ENCODE assay signal across 11 mouse cellular contexts in genomic region chr17:24721383-24721955, GRCm38 (mm10). TPM values are rescaled to one million over a fixed set of nuclear protein-coding genes. Genes with fewer than 3 reads are reported as not detected.
DNase-seq lines count a peak whose midpoint lies in the region; ATAC-seq and TF ChIP-seq lines count a peak whose summit lies in the region.
"Not testable (repeated sequence)": the region's sequence is repeated elsewhere in the genome, so short reads cannot be mapped to it uniquely, and the experiment has no call there.
"Had no signal": no experiment of that assay in that cellular context is flagged by ENCODE, and none has a peak within 500 bp of the region (broad histone marks: within the 10 kb centered on the region; RNA-seq: fewer than 3 reads in every experiment).

No protein-coding gene starts in this region.

- peak overlapping the region; percentile 88 for H3K4me2 ChIP-seq in heart, embryonic 11.5 days
- peak overlapping the region; percentile 89 for H3K4me2 ChIP-seq in hindbrain, embryonic 16.5 days (ENCODE audit: low read length)
- H3K4me2 ChIP-seq in liver, postnatal 0 days (ENCODE audit: low read depth, low read length), result peak overlapping the region; percentile 88
- H3K4me2 ChIP-seq in midbrain, embryonic 16.5 days (ENCODE audit: low read length), result peak overlapping the region; percentile 41
- H3K4me2 ChIP-seq in stomach, embryonic 16.5 days (ENCODE audit: low read depth, low read length), result peak overlapping the region; percentile 72

- TF ChIP-seq POLR2A in MEL (IDR thresholded peaks at IDR 0.05; ENCODE audit: control insufficient read depth in 1 of 2, insufficient read depth in 1 of 2, low read depth in 1 of 2, low read length in 2 of 2, poor library complexity in 1 of 2), result not testable (repeated sequence)

- TF ChIP-seq CTCF in MEL (IDR thresholded peaks at IDR 0.05 in 2 of 3, conservative IDR thresholded peaks at IDR 0.05 in 1 of 3; ENCODE audit: control insufficient read depth in 1 of 3, insufficient read depth in 1 of 3, low read depth in 2 of 3, low read length in 3 of 3, poor library complexity in 1 of 3, severe bottlenecking in 1 of 3); liver, postnatal 0 days (IDR thresholded peaks at IDR 0.05; ENCODE audit: low read depth): not testable (repeated sequence)

- H3K4me1 ChIP-seq in MEL (ENCODE audit: control insufficient read depth in 1 of 2, insufficient read depth in 2 of 2, low read length in 2 of 2), result peaks cover 0 to 14% of the 10 kb centered on the region in 2 experiments; a peak in 3 of 4 replicates
- H3K4me1 ChIP-seq in erythroblast, embryonic 14.5 days (ENCODE audit: control insufficient read depth), result peaks cover 59% of the 10 kb centered on the region
- peaks cover 23% of the 10 kb centered on the region for H3K4me1 ChIP-seq in heart, embryonic 11.5 days (ENCODE audit: control insufficient read depth, insufficient read depth, low read length)
- peaks cover 30% of the 10 kb centered on the region for H3K4me1 ChIP-seq in hindbrain, embryonic 16.5 days (ENCODE audit: control insufficient read depth, insufficient read depth, low read depth, low read length)
- peaks cover 32% of the 10 kb centered on the region for H3K4me1 ChIP-seq in limb, embryonic 10.5 days
- peaks cover 32% of the 10 kb centered on the region for H3K4me1 ChIP-seq in liver, postnatal 0 days (ENCODE audit: insufficient read depth)
- H3K4me1 ChIP-seq in midbrain, embryonic 16.5 days (ENCODE audit: control insufficient read depth, insufficient read depth, low read length), result peaks cover 25% of the 10 kb centered on the region
- peaks cover 19% of the 10 kb centered on the region for H3K4me1 ChIP-seq in stomach, embryonic 16.5 days (ENCODE audit: control insufficient read depth, insufficient read depth, low read length)

- peaks cover 5 to 15% of the 10 kb centered on the region in 2 experiments; a peak in 3 of 4 replicates for H3K36me3 ChIP-seq in MEL (ENCODE audit: control insufficient read depth in 1 of 2, insufficient read depth in 2 of 2, low read length in 2 of 2)
- peaks cover 38% of the 10 kb centered on the region for H3K36me3 ChIP-seq in erythroblast, embryonic 14.5 days (ENCODE audit: control insufficient read depth)
- peaks cover 13% of the 10 kb centered on the region for H3K36me3 ChIP-seq in heart, embryonic 11.5 days (ENCODE audit: control insufficient read depth, insufficient read depth, low read length)
- peaks cover 11% of the 10 kb centered on the region for H3K36me3 ChIP-seq in hindbrain, embryonic 16.5 days (ENCODE audit: control insufficient read depth, insufficient read depth, low read length)
- peaks cover 44% of the 10 kb centered on the region for H3K36me3 ChIP-seq in limb, embryonic 10.5 days
- peaks cover 23% of the 10 kb centered on the region for H3K36me3 ChIP-seq in liver, postnatal 0 days (replicated peaks; ENCODE audit: insufficient read depth, low read length)
- not testable (repeated sequence) for H3K36me3 ChIP-seq in midbrain, embryonic 16.5 days (ENCODE audit: control insufficient read depth, insufficient read depth, low read length); stomach, embryonic 16.5 days (ENCODE audit: control insufficient read depth, insufficient read depth, low read length)

- peak; percentile 57 for DNase-seq in MEL (ENCODE audit: low read depth, low spot score)
- not testable (repeated sequence) for DNase-seq in limb, embryonic 10.5 days (ENCODE audit: low spot score)
- DNase-seq in liver, postnatal 0 days, result peak; percentile 25

- H3K27ac ChIP-seq in MEL (ENCODE audit: control insufficient read depth, low read depth, low read length), result peak overlapping the region; percentile 65
- not testable (repeated sequence) for H3K27ac ChIP-seq in heart, embryonic 11.5 days (ENCODE audit: low read depth, low read length); hindbrain, embryonic 16.5 days (ENCODE audit: low read depth, low read length); limb, embryonic 10.5 days; liver, postnatal 0 days (ENCODE audit: low read depth); midbrain, embryonic 16.5 days (ENCODE audit: low read length); stomach, embryonic 16.5 days (ENCODE audit: low read length)

- not testable (repeated sequence) for ATAC-seq in heart, embryonic 11.5 days (replicated peaks; ENCODE audit: insufficient number of reproducible peaks, low FRiP score, low TSS enrichment); hindbrain, embryonic 16.5 days; liver, postnatal 0 days; midbrain, embryonic 16.5 days; stomach, embryonic 16.5 days (ENCODE audit: insufficient read depth, low FRiP score)

- peaks cover 51% of the 10 kb centered on the region for H3K79me2 ChIP-seq in MEL (ENCODE audit: control insufficient read depth, insufficient read depth, low read length, poor library complexity)

- whole genome bisulfite sequencing in heart, embryonic 11.5 days (ENCODE audit: insufficient replicate concordance), result 37% methylated on average over 7 of the region's 7 CpGs
- 75% methylated on average over 7 of the region's 7 CpGs for WGBS in hindbrain, embryonic 16.5 days
- WGBS in limb, embryonic 10.5 days, result 64% methylated on average over 7 of the region's 7 CpGs
- WGBS in liver, postnatal 0 days (ENCODE audit: insufficient replicate concordance), result 25% methylated on average over 7 of the region's 7 CpGs
- WGBS in midbrain, embryonic 16.5 days, result 72% methylated on average over 7 of the region's 7 CpGs
- WGBS in stomach, embryonic 16.5 days, result 43% methylated on average over 7 of the region's 7 CpGs

- H3K27me3 ChIP-seq in MEL (ENCODE audit: control insufficient read depth in 1 of 2, insufficient read depth in 2 of 2, low read length in 2 of 2); erythroblast, embryonic 14.5 days (ENCODE audit: control insufficient read depth); heart, embryonic 11.5 days (ENCODE audit: control insufficient read depth, insufficient read depth, low read length); hindbrain, embryonic 16.5 days (replicated peaks; ENCODE audit: control insufficient read depth, insufficient read depth, low read length); limb, embryonic 10.5 days (ENCODE audit: low read depth, poor library complexity, severe bottlenecking); liver, postnatal 0 days (ENCODE audit: insufficient read depth, low read length); midbrain, embryonic 16.5 days (ENCODE audit: control insufficient read depth, insufficient read depth, low read depth, low read length); stomach, embryonic 16.5 days (ENCODE audit: control insufficient read depth, insufficient read depth, low read length): not testable (repeated sequence)

- peak overlapping the region; percentile 69 to 70 for H3K4me3 ChIP-seq in MEL (ENCODE audit: control insufficient read depth in 1 of 2, insufficient read depth in 1 of 2, low read depth in 2 of 2, low read length in 2 of 2)
- peak overlapping the region; percentile 77 for H3K4me3 ChIP-seq in erythroblast, embryonic 14.5 days (replicated peaks)
- H3K4me3 ChIP-seq in heart, embryonic 11.5 days (ENCODE audit: low read depth, low read length), result peak overlapping the region; percentile 72
- H3K4me3 ChIP-seq in hindbrain, embryonic 16.5 days (ENCODE audit: low read length), result peak overlapping the region; percentile 23
- peak overlapping the region; percentile 77 for H3K4me3 ChIP-seq in limb, embryonic 10.5 days
- peak overlapping the region; percentile 96 for H3K4me3 ChIP-seq in liver, postnatal 0 days (ENCODE audit: low read depth, low read length)
- 0 out of 2 replicates have a peak overlapping the region, but pooled peaks have one; percentile 17 for H3K4me3 ChIP-seq in midbrain, embryonic 16.5 days (ENCODE audit: low read depth, low read length)
- H3K4me3 ChIP-seq in stomach, embryonic 16.5 days (replicated peaks; ENCODE audit: low read length), result peak overlapping the region; percentile 94

- not testable (repeated sequence) for H3K9me3 ChIP-seq in MEL (replicated peaks; ENCODE audit: insufficient read depth, low read length); erythroblast, embryonic 14.5 days (ENCODE audit: control insufficient read depth, low read length); heart, embryonic 11.5 days (replicated peaks; ENCODE audit: control insufficient read depth, low read length); hindbrain, embryonic 16.5 days (ENCODE audit: control insufficient read depth, low read length); limb, embryonic 10.5 days (replicated peaks); liver, postnatal 0 days (ENCODE audit: low read length); midbrain, embryonic 16.5 days (replicated peaks; ENCODE audit: control insufficient read depth, low read length, poor library complexity, severe bottlenecking); stomach, embryonic 16.5 days (replicated peaks; ENCODE audit: control insufficient read depth, low read length)

- TF ChIP-seq RAD21 in MEL (IDR thresholded peaks at IDR 0.05; ENCODE audit: low read depth, low read length), result not testable (repeated sequence)

- H3K9ac ChIP-seq in MEL (ENCODE audit: control insufficient read depth, low read depth, low read length, poor library complexity, severe bottlenecking), result peak overlapping the region; percentile 79
- peak overlapping the region; percentile 69 for H3K9ac ChIP-seq in heart, embryonic 11.5 days (ENCODE audit: low read depth, low read length)
- H3K9ac ChIP-seq in hindbrain, embryonic 16.5 days (ENCODE audit: low read depth, low read length), result peak overlapping the region; percentile 15; the same call in 1 of the 2 replicates
- peak overlapping the region; percentile 94 for H3K9ac ChIP-seq in liver, postnatal 0 days (replicated peaks)
- 0 out of 2 replicates have a peak overlapping the region, but pooled peaks have one; percentile 7 for H3K9ac ChIP-seq in midbrain, embryonic 16.5 days (ENCODE audit: low read depth, low read length)
- H3K9ac ChIP-seq in stomach, embryonic 16.5 days (ENCODE audit: low read length), result peak overlapping the region; percentile 66

- TF ChIP-seq EP300 in MEL (IDR thresholded peaks at IDR 0.05; ENCODE audit: low read depth in 1 of 2, low read length in 2 of 2), result peak in 1 of 2 experiments; percentile 44; a peak in 1 of 4 replicates
- TF ChIP-seq EP300 in liver, postnatal 0 days (IDR thresholded peaks at IDR 0.05; ENCODE audit: low read depth), result not testable (repeated sequence)

RNA-seq across cellular contexts. Expression of gene Ndufb10, which starts 2.8 kb away (rescaled TPM):
- 258 and 292 TPM in 2 replicates for total RNA-seq in MEL (2012; rRNA removed)
- polyA plus RNA-seq in MEL (2012; ENCODE audit: insufficient read depth in 1 of 2, insufficient read length in 2 of 2, low read depth in 1 of 2, low replicate concordance in 2 of 2, missing spikeins in 1 of 2), result 100 to 1,000 TPM in 1 of 2 experiments, not detected in 1; 230 TPM
- polyA plus RNA-seq in erythroblast, embryonic 14.5 days (2012), result 104 and 106 TPM in 2 replicates
- polyA plus RNA-seq in heart, embryonic 11.5 days (2014; fragmentation: Nextera tagmentation; extraction: Ambion mirVana), result 373 and 401 TPM in 2 replicates
- 271 and 307 TPM in 2 replicates for polyA plus RNA-seq in hindbrain, embryonic 16.5 days (2015; fragmentation: Nextera tagmentation; extraction: Ambion mirVana)
- polyA plus RNA-seq in limb, embryonic 10.5 days (2016; fragmentation: Nextera tagmentation; extraction: Ambion mirVana), result 202 and 204 TPM in 2 replicates
- polyA plus RNA-seq in liver, postnatal 0 days (2015; fragmentation: Nextera tagmentation; extraction: Ambion mirVana), result 355 TPM in 2 replicates
- polyA plus RNA-seq in midbrain, embryonic 16.5 days (2015; fragmentation: Nextera tagmentation; extraction: Ambion mirVana), result 264 and 289 TPM in 2 replicates
- 225 and 246 TPM in 2 replicates for polyA plus RNA-seq in stomach, embryonic 16.5 days (2015; fragmentation: Nextera tagmentation; extraction: Ambion mirVana)

RNA-seq across cellular contexts. Expression of gene Rps2, which starts 3.6 kb away (rescaled TPM):
- total RNA-seq in MEL (2012; rRNA removed), result 3,755 and 4,516 TPM in 2 replicates
- polyA plus RNA-seq in MEL (2012; ENCODE audit: insufficient read depth in 1 of 2, insufficient read length in 2 of 2, low read depth in 1 of 2, low replicate concordance in 2 of 2, missing spikeins in 1 of 2), result 1,000 to 10,000 TPM in 1 of 2 experiments, not detected in 1; 1,852 TPM
- 143 and 504 TPM in 2 replicates for polyA plus RNA-seq in erythroblast, embryonic 14.5 days (2012)
- 1,091 and 1,195 TPM in 2 replicates for polyA plus RNA-seq in heart, embryonic 11.5 days (2014; fragmentation: Nextera tagmentation; extraction: Ambion mirVana)
- polyA plus RNA-seq in hindbrain, embryonic 16.5 days (2015; fragmentation: Nextera tagmentation; extraction: Ambion mirVana), result 732 and 739 TPM in 2 replicates
- 1,693 and 2,093 TPM in 2 replicates for polyA plus RNA-seq in limb, embryonic 10.5 days (2016; fragmentation: Nextera tagmentation; extraction: Ambion mirVana)
- polyA plus RNA-seq in liver, postnatal 0 days (2015; fragmentation: Nextera tagmentation; extraction: Ambion mirVana), result 819 and 856 TPM in 2 replicates
- 657 and 682 TPM in 2 replicates for polyA plus RNA-seq in midbrain, embryonic 16.5 days (2015; fragmentation: Nextera tagmentation; extraction: Ambion mirVana)
- polyA plus RNA-seq in stomach, embryonic 16.5 days (2015; fragmentation: Nextera tagmentation; extraction: Ambion mirVana), result 1,212 and 1,230 TPM in 2 replicates

RNA-seq across cellular contexts. Expression of gene Rnf151, which starts 3.6 kb away (rescaled TPM):
- 0.23 and 0.26 TPM in 2 replicates for total RNA-seq in MEL (2012; rRNA removed)
- under 1 TPM in 1 of 2 experiments, not detected in 1; 0.40 TPM for polyA plus RNA-seq in MEL (2012; ENCODE audit: insufficient read depth in 1 of 2, insufficient read length in 2 of 2, low read depth in 1 of 2, low replicate concordance in 2 of 2, missing spikeins in 1 of 2)
- 0.19 TPM in 1 of 2 replicates, not detected in the other for polyA plus RNA-seq in erythroblast, embryonic 14.5 days (2012)
- polyA plus RNA-seq in heart, embryonic 11.5 days (2014; fragmentation: Nextera tagmentation; extraction: Ambion mirVana), result not detected in 2 replicates
- not detected in 2 replicates for polyA plus RNA-seq in hindbrain, embryonic 16.5 days (2015; fragmentation: Nextera tagmentation; extraction: Ambion mirVana)
- polyA plus RNA-seq in limb, embryonic 10.5 days (2016; fragmentation: Nextera tagmentation; extraction: Ambion mirVana), result 0.21 and 0.38 TPM in 2 replicates
- polyA plus RNA-seq in liver, postnatal 0 days (2015; fragmentation: Nextera tagmentation; extraction: Ambion mirVana), result not detected in 2 replicates
- polyA plus RNA-seq in midbrain, embryonic 16.5 days (2015; fragmentation: Nextera tagmentation; extraction: Ambion mirVana), result 0.28 TPM in 1 of 2 replicates, not detected in the other
- polyA plus RNA-seq in stomach, embryonic 16.5 days (2015; fragmentation: Nextera tagmentation; extraction: Ambion mirVana), result 0.14 TPM in 1 of 2 replicates, not detected in the other
- total RNA-seq: adrenal gland, postnatal 36 days; heart, postnatal 10 days; layer of hippocampus, postnatal 25 days had no signal

RNA-seq across cellular contexts. Expression of gene Rpl3l, which starts 6.2 kb away (rescaled TPM):
- 0.12 and 0.13 TPM in 2 replicates for total RNA-seq in MEL (2012; rRNA removed)
- polyA plus RNA-seq in MEL (2012; ENCODE audit: insufficient read depth in 1 of 2, insufficient read length in 2 of 2, low read depth in 1 of 2, low replicate concordance in 2 of 2, missing spikeins in 1 of 2), result under 1 TPM in 1 of 2 experiments, not detected in 1; 0.24 TPM
- polyA plus RNA-seq in erythroblast, embryonic 14.5 days (2012), result not detected in 2 replicates
- 0.40 and 0.44 TPM in 2 replicates for polyA plus RNA-seq in heart, embryonic 11.5 days (2014; fragmentation: Nextera tagmentation; extraction: Ambion mirVana)
- 0.25 TPM in 1 of 2 replicates, not detected in the other for polyA plus RNA-seq in hindbrain, embryonic 16.5 days (2015; fragmentation: Nextera tagmentation; extraction: Ambion mirVana)
- polyA plus RNA-seq in limb, embryonic 10.5 days (2016; fragmentation: Nextera tagmentation; extraction: Ambion mirVana), result 0.15 TPM in 1 of 2 replicates, not detected in the other
- polyA plus RNA-seq in liver, postnatal 0 days (2015; fragmentation: Nextera tagmentation; extraction: Ambion mirVana), result 0.14 and 1.4 TPM in 2 replicates
- polyA plus RNA-seq in midbrain, embryonic 16.5 days (2015; fragmentation: Nextera tagmentation; extraction: Ambion mirVana), result not detected in 2 replicates
- 0.25 and 0.57 TPM in 2 replicates for polyA plus RNA-seq in stomach, embryonic 16.5 days (2015; fragmentation: Nextera tagmentation; extraction: Ambion mirVana)

RNA-seq across cellular contexts. Expression of gene Tbl3, which starts 14.0 kb away (rescaled TPM):
- total RNA-seq in MEL (2012; rRNA removed), result 102 and 103 TPM in 2 replicates
- polyA plus RNA-seq in MEL (2012; ENCODE audit: insufficient read depth in 1 of 2, insufficient read length in 2 of 2, low read depth in 1 of 2, low replicate concordance in 2 of 2, missing spikeins in 1 of 2), result 100 to 1,000 TPM in 1 of 2 experiments, not detected in 1; 111 TPM
- 1.1 and 1.8 TPM in 2 replicates for polyA plus RNA-seq in erythroblast, embryonic 14.5 days (2012)
- polyA plus RNA-seq in heart, embryonic 11.5 days (2014; fragmentation: Nextera tagmentation; extraction: Ambion mirVana), result 50.9 and 54.8 TPM in 2 replicates
- 62.4 and 69.9 TPM in 2 replicates for polyA plus RNA-seq in hindbrain, embryonic 16.5 days (2015; fragmentation: Nextera tagmentation; extraction: Ambion mirVana)
- 165 and 183 TPM in 2 replicates for polyA plus RNA-seq in limb, embryonic 10.5 days (2016; fragmentation: Nextera tagmentation; extraction: Ambion mirVana)
- 18.1 and 21.5 TPM in 2 replicates for polyA plus RNA-seq in liver, postnatal 0 days (2015; fragmentation: Nextera tagmentation; extraction: Ambion mirVana)
- 61.8 and 69.2 TPM in 2 replicates for polyA plus RNA-seq in midbrain, embryonic 16.5 days (2015; fragmentation: Nextera tagmentation; extraction: Ambion mirVana)
- polyA plus RNA-seq in stomach, embryonic 16.5 days (2015; fragmentation: Nextera tagmentation; extraction: Ambion mirVana), result 63.6 and 70.4 TPM in 2 replicates

Comparison
In these comparisons a context has a peak if more than half of its experiments do, and no peak if none do; other contexts are left out.
1. H3K4me3 ChIP-seq: peak in every context shown above with its lines; median percentile 96 in liver, postnatal 0 days; 94 in stomach, embryonic 16.5 days; 77 in erythroblast, embryonic 14.5 days; 77 in limb, embryonic 10.5 days; 72 in heart, embryonic 11.5 days; 70 in MEL; 23 in hindbrain, embryonic 16.5 days; 17 in midbrain, embryonic 16.5 days.
2. H3K9ac ChIP-seq: peak in every context shown above with its lines; median percentile 94 in liver, postnatal 0 days; 79 in MEL; 69 in heart, embryonic 11.5 days; 66 in stomach, embryonic 16.5 days; 15 in hindbrain, embryonic 16.5 days; 7 in midbrain, embryonic 16.5 days.